8 mouse cellular contexts compared by ENCODE assay signal in genomic region chr10:17796846-17797631, GRCm38 (mm10). TPM values are rescaled to one million over a fixed set of nuclear protein-coding genes. Genes with fewer than 3 reads are reported as not detected.
DNase-seq lines count a peak whose midpoint lies in the region; ATAC-seq lines count a peak whose summit lies in the region.

No protein-coding gene starts in this region.

- no peaks in the 10 kb centered on the region for H3K9me3 ChIP-seq in neural tube, embryonic 11.5 days (ENCODE audit: control insufficient read depth, low read length)
- H3K9me3 ChIP-seq in hindbrain, embryonic 16.5 days (ENCODE audit: control insufficient read depth, low read length): no peaks in the 10 kb centered on the region

- 75% methylated on average over 12 of the region's 12 CpGs for WGBS in neural tube, embryonic 11.5 days
- 57% methylated on average over 12 of the region's 12 CpGs for WGBS in hindbrain, embryonic 16.5 days

- peaks cover 5% of the 10 kb centered on the region; the same call in 1 of the 2 replicates for H3K4me1 ChIP-seq in neural tube, embryonic 11.5 days (ENCODE audit: control insufficient read depth, insufficient read depth, low read length)
- 0 out of 2 replicates have a peak, but pooled peaks cover 4% of the 10 kb centered on the region for H3K4me1 ChIP-seq in hindbrain, embryonic 16.5 days (ENCODE audit: control insufficient read depth, insufficient read depth, low read depth, low read length)

- H3K27ac ChIP-seq in neural tube, embryonic 11.5 days (ENCODE audit: low read depth, low read length): no peak overlapping the region
- H3K27ac ChIP-seq in hindbrain, embryonic 16.5 days (ENCODE audit: low read depth, low read length): no peak overlapping the region

- no peak for DNase-seq in neural tube, embryonic 11.5 days (ENCODE audit: low spot score)
- no peak for DNase-seq in neural tube, embryonic 10.5 days (ENCODE audit: extremely low spot score, low spot score)
- peak; percentile 76 to 89 for DNase-seq in heart, adult 18-20 months
- peak; percentile 87 for DNase-seq in skeletal muscle tissue, adult 2 months (ENCODE audit: low read depth, low spot score)
- no peak for DNase-seq in left cerebral cortex, adult 11 months (ENCODE audit: low spot score)
- DNase-seq in layer of hippocampus, postnatal 36 days: no peak
- DNase-seq in frontal cortex, adult 2 months (ENCODE audit: extremely low spot score in 1 of 2, low spot score in 1 of 2): no peak

- no peak overlapping the region for H3K4me3 ChIP-seq in neural tube, embryonic 11.5 days (ENCODE audit: low read depth, low read length)
- H3K4me3 ChIP-seq in hindbrain, embryonic 16.5 days (ENCODE audit: low read length): no peak overlapping the region

- no peak for ATAC-seq in neural tube, embryonic 11.5 days (ENCODE audit: insufficient read depth, low FRiP score, low TSS enrichment)
- no peak for ATAC-seq in hindbrain, embryonic 16.5 days

- no peaks in the 10 kb centered on the region for H3K36me3 ChIP-seq in neural tube, embryonic 11.5 days (ENCODE audit: control insufficient read depth, insufficient read depth, low read length)
- no peaks in the 10 kb centered on the region for H3K36me3 ChIP-seq in hindbrain, embryonic 16.5 days (ENCODE audit: control insufficient read depth, insufficient read depth, low read length)

- H3K4me2 ChIP-seq in neural tube, embryonic 11.5 days (ENCODE audit: low read depth): peak overlapping the region; percentile 38; the same call in 1 of the 2 replicates
- H3K4me2 ChIP-seq in hindbrain, embryonic 16.5 days (ENCODE audit: low read length): peak overlapping the region; percentile 57

- H3K9ac ChIP-seq in neural tube, embryonic 11.5 days (ENCODE audit: low read length): no peak overlapping the region
- H3K9ac ChIP-seq in hindbrain, embryonic 16.5 days (ENCODE audit: low read depth, low read length): no peak overlapping the region

- no peaks in the 10 kb centered on the region for H3K27me3 ChIP-seq in neural tube, embryonic 11.5 days (ENCODE audit: control insufficient read depth, insufficient read depth, low read length)
- H3K27me3 ChIP-seq in hindbrain, embryonic 16.5 days (replicated peaks; ENCODE audit: control insufficient read depth, insufficient read depth, low read length): no peaks in the 10 kb centered on the region

RNA-seq across cellular contexts. Expression of gene Txlnb, which starts 1.0 kb away (rescaled TPM):
- 4.2 and 4.6 TPM in 2 replicates for polyA plus RNA-seq in neural tube, embryonic 11.5 days (2014; fragmentation: Nextera tagmentation; extraction: Ambion mirVana)
- 100 to 1,000 TPM; 325 to 387 TPM for total RNA-seq in heart, adult 18-20 months (2021)
- 1.2 and 1.7 TPM in 2 replicates for polyA plus RNA-seq in hindbrain, embryonic 16.5 days (2015; fragmentation: Nextera tagmentation; extraction: Ambion mirVana)
- total RNA-seq in layer of hippocampus, postnatal 36 days (2021): under 1 TPM; 0.37 to 0.56 TPM
- polyA plus RNA-seq in frontal cortex, adult 2 months (2012; rRNA removed): 0.86 and 1.4 TPM in 2 replicates

Comparison
In these comparisons a context has a peak if more than half of its experiments do, and no peak if none do; other contexts are left out.
1. DNase-seq: peak in heart, adult 18-20 months (2 of 2) and skeletal muscle tissue, adult 2 months (single experiment); none in neural tube, embryonic 11.5 days (single experiment), neural tube, embryonic 10.5 days (single experiment), left cerebral cortex, adult 11 months (single experiment), layer of hippocampus, postnatal 36 days (0 of 2) and frontal cortex, adult 2 months (0 of 2).